Mouse (Mus musculus): ENCODE measurements at regions not wholly inside any gene's neighbourhood (a gene's known extent, or its start where the extent isn't known, plus 50 kb on each side); places are given as distances from the start of the nearest gene placed in this dataset.

GRCm38 (mm10) chr5:51125091-51125490 is 442.4 kb downstream of the Ppargc1a start:
- no peak for DNase-seq

- DNase-seq = no peak
Observed at GRCm38 (mm10) chr5:51110006-51110405, 457.5 kb downstream of the Ppargc1a start.

GRCm38 (mm10) chr5:51108737-51109136 is 458.8 kb downstream of the Ppargc1a start:
- DNase-seq = no peak

GRCm38 (mm10) chr5:51108181-51108580 is 459.3 kb downstream of the Ppargc1a start:
- DNase-seq = no peak

- DNase-seq = no peak
Observed at GRCm38 (mm10) chr5:51099902-51100301, 467.6 kb downstream of the Ppargc1a start.

- DNase-seq = peak; percentile 6
Observed at GRCm38 (mm10) chr5:51072674-51073468, 494.7 kb downstream of the Ppargc1a start.

GRCm38 (mm10) chr5:51072146-51072545 is 495.4 kb downstream of the Ppargc1a start:
- no peak for DNase-seq

- no peak for DNase-seq
Observed at GRCm38 (mm10) chr5:51069668-51070067, 497.9 kb downstream of the Ppargc1a start.

- DNase-seq = no peak
Observed at GRCm38 (mm10) chr5:51045872-51046271, 521.7 kb downstream of the Ppargc1a start.

GRCm38 (mm10) chr5:51041541-51042217 is 525.8 kb downstream of the Ppargc1a start:
- peak; percentile 46 for DNase-seq

- peak; percentile 73 for DNase-seq
Observed at GRCm38 (mm10) chr5:51040926-51041325, 526.6 kb downstream of the Ppargc1a start.

GRCm38 (mm10) chr5:51040463-51040862 is 527.1 kb downstream of the Ppargc1a start:
- DNase-seq = no peak

- DNase-seq = no peak
Observed at GRCm38 (mm10) chr5:51039713-51040178, 527.8 kb downstream of the Ppargc1a start.

- no peak for DNase-seq
Observed at GRCm38 (mm10) chr5:51036450-51036990, 531.0 kb downstream of the Ppargc1a start.

- no peak for DNase-seq
Observed at GRCm38 (mm10) chr5:51028966-51029365, 538.6 kb downstream of the Ppargc1a start.

GRCm38 (mm10) chr5:50990822-50991537 is 576.5 kb downstream of the Ppargc1a start:
- no peak for DNase-seq

Small RNA genes lying in the stretch of these regions (microRNA-seq; reads per million reads assigned to microRNA genes)
- 0 reads per million in 2 experiments for gene Gm44377 (ENCODE audit: borderline replicate concordance in 2 of 2)

Data from gastrocnemius, postnatal 25 days (tissue).